In the genomic region with DNA sequence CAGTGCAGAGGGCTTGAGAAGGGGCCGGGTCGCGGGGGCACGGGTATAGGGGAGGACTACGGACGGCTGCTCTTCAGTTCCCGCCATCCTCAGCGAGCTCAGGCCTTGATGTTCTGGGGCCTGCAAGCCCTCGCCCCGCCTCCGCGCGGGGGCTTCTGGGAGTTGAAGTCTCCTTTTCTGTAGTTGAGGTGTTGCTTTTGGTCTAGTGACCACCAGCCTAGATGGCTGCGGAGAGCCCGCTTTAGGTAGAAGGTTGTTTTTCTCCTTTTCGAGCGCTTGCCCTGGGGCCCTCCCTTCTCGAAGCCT, we compare ENCODE assay signal across 8 mouse cellular contexts. TPM values are rescaled to one million over a fixed set of nuclear protein-coding genes. Genes with fewer than 3 reads are reported as not detected.
DNase-seq lines count a peak whose midpoint lies in the region; ATAC-seq lines count a peak whose summit lies in the region.

No protein-coding gene starts in this region.

- ATAC-seq in embryonic facial prominence, embryonic 14.5 days (ENCODE audit: low read depth), result peak; percentile 88
- peak; percentile 87 for ATAC-seq in limb, embryonic 13.5 days (ENCODE audit: low FRiP score, low read depth)
- peak; percentile 94 for ATAC-seq in midbrain, embryonic 15.5 days (replicated peaks)

- H3K4me1 ChIP-seq in embryonic facial prominence, embryonic 14.5 days (ENCODE audit: control insufficient read depth, insufficient read depth, low read length), result peaks cover 21% of the 10 kb centered on the region
- H3K4me1 ChIP-seq in limb, embryonic 13.5 days, result peaks cover 35% of the 10 kb centered on the region
- peaks cover 20% of the 10 kb centered on the region for H3K4me1 ChIP-seq in midbrain, embryonic 15.5 days

- H3K27ac ChIP-seq in embryonic facial prominence, embryonic 14.5 days (replicated peaks; ENCODE audit: low read depth, low read length), result peak overlapping the region; percentile 83
- H3K27ac ChIP-seq in limb, embryonic 13.5 days, result peak overlapping the region; percentile 86
- H3K27ac ChIP-seq in midbrain, embryonic 15.5 days, result peak overlapping the region; percentile 86

- H3K9me3 ChIP-seq in embryonic facial prominence, embryonic 14.5 days (ENCODE audit: control insufficient read depth, low read length), result no peaks in the 10 kb centered on the region
- H3K9me3 ChIP-seq in limb, embryonic 13.5 days, result no peaks in the 10 kb centered on the region
- H3K9me3 ChIP-seq in midbrain, embryonic 15.5 days, result no peaks in the 10 kb centered on the region

- peak overlapping the region; percentile 94 for H3K4me3 ChIP-seq in embryonic facial prominence, embryonic 14.5 days (ENCODE audit: low read depth, low read length)
- peak overlapping the region; percentile 95 for H3K4me3 ChIP-seq in limb, embryonic 13.5 days
- H3K4me3 ChIP-seq in midbrain, embryonic 15.5 days, result peak overlapping the region; percentile 97

- peak; percentile 94 for DNase-seq in 416B (ENCODE audit: low read depth)
- DNase-seq in adrenal gland, postnatal 4 days (ENCODE audit: low spot score in 2 of 2), result peak; percentile 59 to 76
- DNase-seq in embryonic facial prominence, embryonic 14.5 days (ENCODE audit: low spot score), result peak; percentile 95
- DNase-seq in heart, adult 8-10 months (ENCODE audit: low spot score), result peak; percentile 78
- peak; percentile 89 for DNase-seq in kidney, adult 9 months
- peak; percentile 77 to 89 for DNase-seq in spleen, adult 18-20 months

- peak overlapping the region; percentile 89 for H3K9ac ChIP-seq in embryonic facial prominence, embryonic 14.5 days (ENCODE audit: low read depth, low read length)
- peak overlapping the region; percentile 88 for H3K9ac ChIP-seq in limb, embryonic 13.5 days
- H3K9ac ChIP-seq in midbrain, embryonic 15.5 days, result peak overlapping the region; percentile 89

- peaks cover 27% of the 10 kb centered on the region for H3K36me3 ChIP-seq in embryonic facial prominence, embryonic 14.5 days (ENCODE audit: control insufficient read depth, insufficient read depth, low read length)
- H3K36me3 ChIP-seq in limb, embryonic 13.5 days, result peaks cover 20% of the 10 kb centered on the region
- peaks cover 8% of the 10 kb centered on the region; the same call in 1 of the 2 replicates for H3K36me3 ChIP-seq in midbrain, embryonic 15.5 days (replicated peaks)

- H3K27me3 ChIP-seq in embryonic facial prominence, embryonic 14.5 days (replicated peaks; ENCODE audit: control insufficient read depth, insufficient read depth, low read length), result no peaks in the 10 kb centered on the region
- no peaks in the 10 kb centered on the region for H3K27me3 ChIP-seq in limb, embryonic 13.5 days
- peaks cover 3% of the 10 kb centered on the region; the same call in 1 of the 2 replicates for H3K27me3 ChIP-seq in midbrain, embryonic 15.5 days (replicated peaks)

- peak overlapping the region; percentile 78 for H3K4me2 ChIP-seq in embryonic facial prominence, embryonic 14.5 days (ENCODE audit: low read depth, low read length)
- peak overlapping the region; percentile 74 for H3K4me2 ChIP-seq in limb, embryonic 13.5 days (replicated peaks)
- H3K4me2 ChIP-seq in midbrain, embryonic 15.5 days, result peak overlapping the region; percentile 68

- WGBS in embryonic facial prominence, embryonic 14.5 days, result 0% methylated on average over 10 of the region's 18 CpGs
- WGBS in limb, embryonic 13.5 days, result 1% methylated on average over 18 of the region's 18 CpGs
- under 1% methylated on average over 18 of the region's 18 CpGs for WGBS in midbrain, embryonic 15.5 days

RNA-seq across cellular contexts. Expression of a gene that starts 0.5 kb away (rescaled TPM):
- 10 to 100 TPM; 38.4 to 39.8 TPM for total RNA-seq in adrenal gland, postnatal 4 days (2021)
- polyA plus RNA-seq in embryonic facial prominence, embryonic 14.5 days (2014; fragmentation: Nextera tagmentation; extraction: Ambion mirVana), result 38.4 and 41.8 TPM in 2 replicates
- total RNA-seq in heart, adult 8-10 months (2022), result 10 to 100 TPM; 18.2 to 21.9 (median 19.7) TPM
- polyA plus RNA-seq in limb, embryonic 13.5 days (2015; fragmentation: Nextera tagmentation; extraction: Ambion mirVana), result 37.8 and 41.5 TPM in 2 replicates
- polyA plus RNA-seq in midbrain, embryonic 15.5 days (2015; fragmentation: Nextera tagmentation; extraction: Ambion mirVana), result 27.8 and 33.0 TPM in 2 replicates

RNA-seq across cellular contexts. Expression of a gene that starts 57.5 kb away (rescaled TPM):
- total RNA-seq in adrenal gland, postnatal 4 days (2021), result 10 to 100 TPM; 15.5 to 26.5 TPM
- 2.9 and 4.3 TPM in 2 replicates for polyA plus RNA-seq in embryonic facial prominence, embryonic 14.5 days (2014; fragmentation: Nextera tagmentation; extraction: Ambion mirVana)
- under 1 TPM in 3 of 4 experiments, not detected in 1; 0.25 to 0.46 (median 0.44) TPM for total RNA-seq in heart, adult 8-10 months (2022)
- 6.9 and 7.4 TPM in 2 replicates for polyA plus RNA-seq in limb, embryonic 13.5 days (2015; fragmentation: Nextera tagmentation; extraction: Ambion mirVana)
- 17.1 and 20.4 TPM in 2 replicates for polyA plus RNA-seq in midbrain, embryonic 15.5 days (2015; fragmentation: Nextera tagmentation; extraction: Ambion mirVana)

Comparison
In these comparisons a context has a peak if more than half of its experiments do, and no peak if none do; other contexts are left out.
1. Peak in every context shown above with its lines: DNase-seq, ATAC-seq, H3K4me3 ChIP-seq and H3K27ac ChIP-seq.